Mouse (Mus musculus) megakaryocyte, embryonic 14.5 days (primary cell): ENCODE measurements around the gene Kat6b.

Experiments
- FLI1 ChIP-seq: IDR thresholded peaks from 2 replicates; pipeline ENCODE4 v1.6.1; 2012; ENCODE audit warnings: low read length, inconsistent platforms, mixed read lengths
- GATA1 ChIP-seq: IDR thresholded peaks from 3 replicates; pipeline ENCODE4 v1.6.1; 2012; ENCODE audit warnings: mixed read lengths, low read length, inconsistent platforms, borderline replicate concordance

DNA sequence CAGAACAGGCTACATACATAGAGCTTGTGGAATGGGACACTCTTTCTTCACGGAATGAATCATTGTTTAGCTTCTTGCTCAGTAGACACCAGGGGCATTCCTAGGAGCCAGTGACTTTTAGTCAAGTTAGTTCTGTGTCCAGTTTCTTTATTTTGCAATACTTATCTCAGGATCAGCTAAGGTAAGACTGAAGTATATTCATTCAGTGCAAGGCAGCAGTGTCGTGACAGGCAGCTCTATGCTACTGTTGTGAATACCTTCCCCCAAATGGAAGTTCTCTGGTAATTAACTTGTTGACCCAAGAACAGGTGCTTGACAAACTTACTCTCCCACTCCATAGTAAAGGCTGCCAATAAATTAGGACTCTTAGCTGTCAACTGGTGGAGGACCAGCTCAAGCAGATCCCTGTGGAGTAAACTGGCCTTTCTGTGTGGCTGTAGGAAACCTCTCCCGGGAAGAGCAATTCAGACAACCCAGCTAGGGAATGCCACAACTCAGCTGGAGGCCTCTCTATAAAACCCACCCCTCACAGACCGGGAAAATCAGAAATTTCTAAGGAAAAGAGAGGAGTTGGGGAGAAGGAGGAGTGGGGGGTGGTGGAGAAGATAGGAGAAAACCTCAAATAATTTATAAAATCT, 105.4 kb downstream of the Kat6b start:
- TF ChIP-seq GATA1 (no peak), FLI1 (no peak)
